Mouse (Mus musculus) spleen, adult 2 months (tissue): ENCODE data around the gene Tmem97.

Source experiments
- CTCF ChIP-seq: fragments of 200-500 bp; IDR thresholded peaks from 2 replicates; pipeline ENCODE4 v1.5.1; 2011; ENCODE audit warnings: mild to moderate bottlenecking, inconsistent platforms; ENCODE audit not compliant: insufficient read depth, insufficient read length, insufficient replicate concordance; ENCODE audit errors: extremely low read depth
- POLR2A ChIP-seq: fragments of 200-500 bp; IDR thresholded peaks from 2 replicates; pipeline ENCODE4 v1.6.1; 2011; ENCODE audit warnings: low read depth, low read length, inconsistent platforms

DNA sequence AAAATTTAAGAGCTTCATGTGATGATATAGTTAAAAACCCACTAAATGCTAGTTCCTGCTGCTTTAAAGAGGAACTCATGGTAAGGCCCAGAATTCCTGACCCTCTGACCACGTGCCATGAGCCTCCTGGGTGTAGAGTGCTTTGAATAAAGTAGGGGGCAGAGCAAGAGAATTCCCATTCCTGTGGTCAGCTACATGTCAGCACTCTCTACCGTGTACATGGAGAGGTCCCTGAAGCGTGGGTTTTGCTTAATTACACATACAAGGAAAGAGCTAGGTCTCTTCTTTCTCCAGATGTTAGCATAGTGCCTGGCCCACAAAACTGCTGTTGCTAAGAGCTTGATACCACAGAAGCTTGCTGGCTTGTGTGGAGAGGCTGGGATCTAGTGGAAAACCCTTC is 45.1 kb downstream of the Tmem97 start:
- TF ChIP-seq CTCF (no peak), POLR2A (no peak)
